ENCODE assay signal across 21 mouse cellular contexts in the genomic region with DNA sequence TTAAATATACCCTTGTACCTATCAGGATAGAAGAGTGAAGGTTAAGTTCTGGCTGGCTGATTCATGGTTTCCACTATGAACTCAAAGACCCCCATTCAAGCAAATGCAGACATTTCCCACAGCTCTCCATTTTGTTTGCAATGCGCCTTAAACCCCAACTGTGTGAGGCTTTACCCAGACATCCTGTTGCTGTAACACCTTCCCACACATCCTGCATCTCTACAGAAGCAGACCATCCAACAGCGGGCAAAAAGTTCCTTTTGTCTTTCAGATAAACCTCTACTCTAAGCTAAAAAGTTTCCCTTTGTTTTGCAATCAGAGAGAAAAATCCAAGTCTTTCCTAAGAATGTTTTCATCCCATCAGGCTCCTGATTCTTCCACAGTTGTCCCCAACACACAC. TPM values are rescaled to one million over a fixed set of nuclear protein-coding genes. Genes with fewer than 3 reads are reported as not detected.
DNase-seq lines count a peak whose midpoint lies in the region; ATAC-seq and TF ChIP-seq lines count a peak whose summit lies in the region.
"Had no signal": no experiment of that assay in that cellular context is flagged by ENCODE, and none has a peak within 500 bp of the region (broad histone marks: within the 10 kb centered on the region; RNA-seq: fewer than 3 reads in every experiment).

No protein-coding gene starts in this region.

- H3K27me3 ChIP-seq in stomach, postnatal 0 days (ENCODE audit: control insufficient read depth, insufficient read depth, low read length): no peaks in the 10 kb centered on the region
- H3K27me3 ChIP-seq: embryonic facial prominence, embryonic 15.5 days; heart, embryonic 12.5 days had no signal

- no peak overlapping the region for H3K9ac ChIP-seq in stomach, postnatal 0 days (ENCODE audit: low read length)
- H3K9ac ChIP-seq: embryonic facial prominence, embryonic 15.5 days; heart, embryonic 12.5 days had no signal

- no peak overlapping the region for H3K27ac ChIP-seq in stomach, postnatal 0 days (replicated peaks)
- H3K27ac ChIP-seq: embryonic facial prominence, embryonic 15.5 days; midbrain, embryonic 10.5 days had no signal

- H3K4me3 ChIP-seq in stomach, postnatal 0 days (ENCODE audit: low read depth, low read length): no peak overlapping the region
- H3K4me3 ChIP-seq: embryonic facial prominence, embryonic 15.5 days; heart, embryonic 12.5 days; midbrain, embryonic 10.5 days had no signal

- TF ChIP-seq EP300 in stomach, postnatal 0 days (optimal IDR thresholded peaks at IDR 0.05): no peak

- TF ChIP-seq CTCF in stomach, postnatal 0 days (IDR thresholded peaks at IDR 0.05; ENCODE audit: low read depth): no peak

- ATAC-seq in CD4-positive, CD25-positive, alpha-beta regulatory T cell, adult 4 months: peak; percentile 76
- ATAC-seq in megakaryocyte, adult 5-6 weeks (ENCODE audit: poor library complexity, severe bottlenecking): peak; percentile 42; the same call in 1 of the 2 replicates
- no peak for ATAC-seq in stomach, postnatal 0 days (ENCODE audit: low FRiP score, low TSS enrichment)
- ATAC-seq: forebrain, embryonic 16.5 days had no signal

- H3K9me3 ChIP-seq in stomach, postnatal 0 days (ENCODE audit: control insufficient read depth, low read length): no peaks in the 10 kb centered on the region
- H3K9me3 ChIP-seq: embryonic facial prominence, embryonic 15.5 days; G1E; midbrain, embryonic 10.5 days had no signal

- H3K4me1 ChIP-seq in stomach, postnatal 0 days (replicated peaks; ENCODE audit: control insufficient read depth, insufficient read depth): no peaks in the 10 kb centered on the region
- H3K4me1 ChIP-seq: embryonic facial prominence, embryonic 15.5 days; heart, embryonic 12.5 days; midbrain, embryonic 10.5 days had no signal

- H3K4me2 ChIP-seq in stomach, postnatal 0 days (replicated peaks; ENCODE audit: low read depth): no peak overlapping the region
- H3K4me2 ChIP-seq: embryonic facial prominence, embryonic 15.5 days; heart, embryonic 12.5 days had no signal

- no peaks in the 10 kb centered on the region for H3K36me3 ChIP-seq in stomach, postnatal 0 days (ENCODE audit: control insufficient read depth, insufficient read depth, low read length)
- H3K36me3 ChIP-seq: embryonic facial prominence, embryonic 15.5 days; G1E; heart, embryonic 12.5 days; midbrain, embryonic 10.5 days had no signal

- intact Hi-C loops in left cerebral cortex, postnatal 25 days (cut with DNase I): no loop called here

- 40% methylated on average over 2 of the region's 2 CpGs for WGBS in stomach, postnatal 0 days

- peak; percentile 63 for DNase-seq in T-cell, adult 2 months (ENCODE audit: low spot score)
- DNase-seq in thymus, postnatal 25 days: peak; percentile 54
- no peak for DNase-seq in left cerebral cortex, postnatal 25 days (ENCODE audit: low spot score in 2 of 2)
- no peak for DNase-seq in neural tube, embryonic 10.5 days (ENCODE audit: extremely low spot score, low spot score)
- no peak for DNase-seq in stomach, postnatal 0 days (ENCODE audit: low spot score)
- DNase-seq: adrenal gland, postnatal 25 days; cerebellum, adult 8-10 months; gastrocnemius, postnatal 14 days; heart, adult 18-20 months; heart, postnatal 10 days; kidney, adult 2 months; kidney, postnatal 10 days; lung, postnatal 4 days had no signal

RNA-seq across cellular contexts. Expression of a gene that starts 49.8 kb away (rescaled TPM):
- polyA plus RNA-seq in CD4-positive, CD25-positive, alpha-beta regulatory T cell, adult 4 months (2017; shearing (Covaris generic)): under 1 TPM; 0.27 TPM
- total RNA-seq in megakaryocyte, adult 5-6 weeks (2015): 0.66 and 0.89 TPM in 2 replicates
- total RNA-seq in megakaryocyte, adult 5-6 weeks (2017): 0.20 and 0.33 TPM in 2 replicates
- total RNA-seq in left cerebral cortex, postnatal 25 days (2021): 1 to 10 TPM in 1 of 2 experiments, under 1 TPM in 1; 0.99 to 1.0 TPM
- polyA plus RNA-seq in stomach, postnatal 0 days (2015; fragmentation: Nextera tagmentation; extraction: Ambion mirVana): 0.29 and 0.33 TPM in 2 replicates

RNA-seq across cellular contexts. Expression of a gene that starts 50.2 kb away (rescaled TPM):
- polyA plus RNA-seq in CD4-positive, CD25-positive, alpha-beta regulatory T cell, adult 4 months (2017; shearing (Covaris generic)): under 1 TPM in 1 of 2 experiments, not detected in 1; 0.90 TPM
- total RNA-seq in megakaryocyte, adult 5-6 weeks (2015): 0.89 and 1.6 TPM in 2 replicates
- 0.33 and 1.1 TPM in 2 replicates for total RNA-seq in megakaryocyte, adult 5-6 weeks (2017)
- total RNA-seq in left cerebral cortex, postnatal 25 days (2021): 1 to 10 TPM; 2.2 to 2.8 TPM
- polyA plus RNA-seq in stomach, postnatal 0 days (2015; fragmentation: Nextera tagmentation; extraction: Ambion mirVana): 0.78 and 1.2 TPM in 2 replicates
- total RNA-seq: liver, adult 2 months had no signal
- polyA plus RNA-seq: forebrain, embryonic 16.5 days; liver, adult 2 months had no signal

Comparison
In these comparisons a context has a peak if more than half of its experiments do, and no peak if none do; other contexts are left out.
1. DNase-seq: peak in T-cell, adult 2 months (single experiment) and thymus, postnatal 25 days (single experiment); none in left cerebral cortex, postnatal 25 days (0 of 2), neural tube, embryonic 10.5 days (single experiment) and stomach, postnatal 0 days (single experiment).